Mouse (Mus musculus) heart, postnatal 0 days (tissue): ENCODE measurements around the gene Fgfr2. TPM values are rescaled to one million over a fixed set of nuclear protein-coding genes. Genes with fewer than 3 reads are reported as not detected.
A peak's percentile ranks its signal among the peaks of the same experiment; 100 is the strongest.

ENCODE experiments used
- ATAC-seq: fragments of 200-750 bp; cut with Nextera tagmentation; 2 replicates; pipeline ENCODE4 v1.8.0; 2017; ENCODE audit warnings: low read depth, moderate number of reproducible peaks, moderate library complexity; ENCODE audit not compliant: insufficient read depth
- DNase-seq: peaks from one replicate; pipeline ENCODE4 v3.0.0-alpha.2; 2016; ENCODE audit warnings: low spot score
- H3K27ac ChIP-seq: fragments of 300-500 bp; sonication (generic); 2 replicates; pipeline ENCODE4 v1.5.1; 2014; ENCODE audit warnings: low read depth, mild to moderate bottlenecking
- H3K27me3 ChIP-seq: fragments of 300-500 bp; sonication (generic); 2 replicates; pipeline ENCODE4 v1.6.1; 2014; ENCODE audit warnings: low read length, mixed read lengths; ENCODE audit not compliant: control insufficient read depth, insufficient read depth
- H3K36me3 ChIP-seq: fragments of 300-500 bp; sonication (generic); replicated peaks from 2 replicates; pipeline ENCODE4 v1.6.1; 2014; ENCODE audit warnings: low read length, mixed read lengths; ENCODE audit not compliant: control insufficient read depth, insufficient read depth
- H3K4me1 ChIP-seq: fragments of 300-500 bp; sonication (generic); 2 replicates; pipeline ENCODE4 v1.6.1; 2014; ENCODE audit warnings: antibody characterized with exemption; ENCODE audit not compliant: control insufficient read depth, insufficient read depth
- H3K4me2 ChIP-seq: fragments of 300-500 bp; sonication (generic); 2 replicates; pipeline ENCODE4 v1.6.1; 2014; ENCODE audit warnings: low read depth, mild to moderate bottlenecking, low read length, moderate library complexity
- H3K4me3 ChIP-seq: fragments of 300-500 bp; sonication (generic); 2 replicates; pipeline ENCODE4 v1.5.1; 2014; ENCODE audit warnings: low read depth, low read length
- H3K9ac ChIP-seq: fragments of 300-500 bp; sonication (generic); replicated peaks from 2 replicates; pipeline ENCODE4 v1.6.1; 2014; ENCODE audit warnings: low read depth, low read length, mixed read lengths
- H3K9me3 ChIP-seq: fragments of 300-500 bp; sonication (generic); replicated peaks from 2 replicates; pipeline ENCODE4 v1.6.1; 2016; ENCODE audit warnings: low read length; ENCODE audit not compliant: control insufficient read depth
- CTCF ChIP-seq: IDR thresholded peaks from 2 replicates; pipeline ENCODE4 v1.5.1; 2016; ENCODE audit warnings: antibody characterized with exemption, control low read depth, low read depth
- EP300 ChIP-seq: IDR thresholded peaks from 2 replicates; pipeline ENCODE4 v1.6.1; 2016; ENCODE audit warnings: antibody characterized with exemption, low read depth
- WGBS: fragments of 180-500 bp; shearing (Covaris S2); extraction: QIAGEN DNeasy Blood & Tissue Kit; methylation state at CpG from one replicate; pipeline ENCODE4 v1.1.7; 2014; 5-methylcytosine and 5-hydroxymethylcytosine counted together
- polyA plus RNA-seq: library from polyadenylated mRNA; unstranded; fragments of >200 nt; fragmentation: Nextera tagmentation; extraction: Ambion mirVana; gene quantifications from 2 replicates; pipeline ENCODE4 v1.2.1, GENCODE M21; 2015
- total RNA-seq: library from RNA; depleted of rRNA; stranded (reverse); fragments of >200 nt; gene quantifications from 2 replicates; pipeline ENCODE4 v1.2.3, GENCODE M21; 2014; ENCODE audit warnings: low replicate concordance

Gene Fgfr2
- total and polyA plus RNA-seq, 2 experiments from 2014 or later: 3.8 to 11.5 TPM

GRCm38 (mm10) chr7:132337268-132337917 is 785.8 kb downstream of the Fgfr2 start:
- Histone ChIP-seq H3K4me3 (no peak overlapping the region), H3K4me1 (peaks cover 13% of the 10 kb centered on the region), H3K27ac (0 out of 2 replicates have a peak overlapping the region, but pooled peaks have one; percentile 90), H3K4me2 (no peak overlapping the region), H3K36me3 (no peaks in the 10 kb centered on the region), H3K27me3 (no peaks in the 10 kb centered on the region), H3K9ac (no peak overlapping the region), H3K9me3 (no peaks in the 10 kb centered on the region)
- 76% methylated on average over 11 of the region's 11 CpGs for WGBS
- DNase-seq (no peak), ATAC-seq (no peak)
- TF ChIP-seq EP300 (no peak), CTCF (no peak)

- peaks cover 13% of the 10 kb centered on the region for H3K4me1 ChIP-seq
- H3K27me3 ChIP-seq: no peaks in the 10 kb centered on the region
- 37% methylated on average over 3 of the region's 3 CpGs for WGBS
- DNase-seq: no peak
- no peak overlapping the region for H3K4me2 ChIP-seq
- no peak overlapping the region for H3K9ac ChIP-seq
- TF ChIP-seq CTCF (no peak), EP300 (no peak)
- H3K27ac ChIP-seq: no peak overlapping the region
- H3K36me3 ChIP-seq: no peaks in the 10 kb centered on the region
- no peak for ATAC-seq
- no peaks in the 10 kb centered on the region for H3K9me3 ChIP-seq
- no peak overlapping the region for H3K4me3 ChIP-seq
Observed at GRCm38 (mm10) chr7:132336781-132337180, 786.4 kb downstream of the Fgfr2 start.

GRCm38 (mm10) chr7:132335367-132335766 is 787.8 kb downstream of the Fgfr2 start:
- H3K9ac ChIP-seq: no peak overlapping the region
- WGBS: 77% methylated on average over 4 of the region's 4 CpGs
- ATAC-seq (no peak), DNase-seq (no peak)
- no peak overlapping the region for H3K4me2 ChIP-seq
- no peaks in the 10 kb centered on the region for H3K27me3 ChIP-seq
- H3K36me3 ChIP-seq: no peaks in the 10 kb centered on the region
- peaks cover 13% of the 10 kb centered on the region for H3K4me1 ChIP-seq
- no peaks in the 10 kb centered on the region for H3K9me3 ChIP-seq
- H3K27ac ChIP-seq: no peak overlapping the region
- H3K4me3 ChIP-seq: no peak overlapping the region
- TF ChIP-seq EP300: no peak
- no peak for TF ChIP-seq CTCF

- peaks cover 8% of the 10 kb centered on the region for H3K4me1 ChIP-seq
- no peaks in the 10 kb centered on the region for H3K36me3 ChIP-seq
- H3K9ac ChIP-seq: no peak overlapping the region
- no peak for TF ChIP-seq EP300
- no peak for TF ChIP-seq CTCF
- no peak overlapping the region for H3K4me3 ChIP-seq
- H3K27ac ChIP-seq: no peak overlapping the region
- no peaks in the 10 kb centered on the region for H3K27me3 ChIP-seq
- no peaks in the 10 kb centered on the region for H3K9me3 ChIP-seq
- H3K4me2 ChIP-seq: no peak overlapping the region
- DNase-seq (no peak), ATAC-seq (no peak)
- WGBS: 58% methylated on average over 1 of the region's 1 CpGs
Observed at GRCm38 (mm10) chr7:132333078-132333477, 790.1 kb downstream of the Fgfr2 start.

GRCm38 (mm10) chr7:132332176-132332575 is 791.0 kb downstream of the Fgfr2 start:
- Histone ChIP-seq H3K4me1 (peaks cover 4% of the 10 kb centered on the region), H3K9me3 (no peaks in the 10 kb centered on the region), H3K36me3 (no peaks in the 10 kb centered on the region), H3K9ac (no peak overlapping the region), H3K27me3 (no peaks in the 10 kb centered on the region), H3K27ac (no peak overlapping the region), H3K4me3 (no peak overlapping the region), H3K4me2 (no peak overlapping the region)
- no peak for ATAC-seq
- WGBS: 61% methylated on average over 11 of the region's 11 CpGs
- TF ChIP-seq CTCF: no peak
- no peak for TF ChIP-seq EP300
- DNase-seq: no peak

GRCm38 (mm10) chr7:132330179-132330578 is 793.0 kb downstream of the Fgfr2 start:
- WGBS: 74% methylated on average over 1 of the region's 1 CpGs
- ATAC-seq (no peak), DNase-seq (peak; percentile 4)
- H3K27ac ChIP-seq: no peak overlapping the region
- no peak for TF ChIP-seq CTCF
- TF ChIP-seq EP300: no peak
- no peak overlapping the region for H3K4me3 ChIP-seq
- no peak overlapping the region for H3K9ac ChIP-seq
- H3K4me2 ChIP-seq: no peak overlapping the region
- no peaks in the 10 kb centered on the region for H3K36me3 ChIP-seq
- H3K4me1 ChIP-seq: peaks cover 9% of the 10 kb centered on the region
- H3K9me3 ChIP-seq: no peaks in the 10 kb centered on the region
- H3K27me3 ChIP-seq: no peaks in the 10 kb centered on the region
